Mouse (Mus musculus): ENCODE measurements around the gene BC052040.

DNA sequence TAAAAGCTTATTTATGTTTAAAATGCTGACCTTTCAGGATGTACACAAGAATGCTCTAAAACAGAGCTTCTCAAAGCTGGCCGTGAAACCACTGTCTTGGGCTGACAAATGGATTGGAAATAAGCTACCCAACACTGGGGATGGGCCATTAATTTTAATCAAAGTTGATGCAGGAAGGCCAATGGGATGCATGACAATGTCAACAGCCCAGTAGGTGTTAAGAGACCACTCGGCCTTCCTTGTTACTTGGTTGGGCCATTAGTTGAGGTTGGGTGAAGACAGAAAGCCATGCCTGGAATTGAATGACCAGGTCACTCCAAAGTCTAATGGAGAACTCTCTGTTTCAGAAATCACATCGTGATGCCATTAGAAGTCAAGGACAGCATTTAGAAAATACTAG is 103.7 kb downstream of the BC052040 start:
- TF ChIP-seq POLR2A (IDR thresholded peaks at IDR 0.05; ENCODE audit: low read depth, low read length) (no peak), CTCF (IDR thresholded peaks at IDR 0.05; ENCODE audit: borderline replicate concordance, insufficient read depth, low read length) (no peak)

All from embryonic fibroblast, embryonic 13.5 days (primary cell).